Mouse (Mus musculus) ES-E14 (cell line): ENCODE measurements at regions not wholly inside any gene's neighbourhood (a gene's known extent, or its start where the extent isn't known, plus 50 kb on each side); places are given as distances from the start of the nearest gene placed in this dataset.

Experiments used
- DNase-seq: peaks from one replicate; pipeline ENCODE4 v3.0.0-alpha.2; 2013; ENCODE audit warnings: low read depth, low spot score
- H3K27ac ChIP-seq: 2 replicates; pipeline ENCODE4 v1.5.1; 2012; ENCODE audit warnings: low read depth, mild to moderate bottlenecking, low read length, moderate library complexity, mixed read lengths; ENCODE audit not compliant: poor library complexity, insufficient read depth, severe bottlenecking
- H3K36me3 ChIP-seq: 2 replicates; pipeline ENCODE4 v1.6.1; 2012; ENCODE audit warnings: mild to moderate bottlenecking, low read length, moderate library complexity, mixed read lengths; ENCODE audit not compliant: control insufficient read depth, poor library complexity, insufficient read depth, severe bottlenecking
- H3K4me1 ChIP-seq, 2 experiments: fragments of 150-350 bp in 1 of 2; sonication (generic) in 1 of 2; 2 replicates each; pipeline ENCODE4 v1.6.1; 2012; ENCODE audit warnings: low read length in 2 of 2, mild to moderate bottlenecking in 1 of 2, mixed read lengths in 1 of 2; ENCODE audit not compliant: control insufficient read depth in 2 of 2, insufficient read depth in 2 of 2, poor library complexity in 1 of 2
- H3K4me3 ChIP-seq, 2 experiments: fragments of 150-350 bp in 1 of 2; sonication (generic) in 1 of 2; 2 replicates each; pipeline ENCODE4 v1.5.1; 2012; ENCODE audit warnings: low read length in 2 of 2, low read depth in 1 of 2, mild to moderate bottlenecking in 1 of 2, mixed read lengths in 1 of 2; ENCODE audit not compliant: insufficient read depth in 1 of 2, poor library complexity in 1 of 2, severe bottlenecking in 1 of 2
- H3K9ac ChIP-seq: 2 replicates; pipeline ENCODE4 v1.6.1; 2012; ENCODE audit warnings: low read depth, mild to moderate bottlenecking, low read length, mixed read lengths; ENCODE audit not compliant: poor library complexity, insufficient read depth, severe bottlenecking
- H3K9me3 ChIP-seq: fragments of 150-350 bp; sonication (generic); 2 replicates; pipeline ENCODE4 v1.6.1; 2012; ENCODE audit warnings: low read depth, mild to moderate bottlenecking, low read length; ENCODE audit not compliant: control insufficient read depth, insufficient read depth
- CHD2 ChIP-seq: IDR thresholded peaks from 2 replicates; pipeline ENCODE4 v1.6.1; 2014; ENCODE audit warnings: mild to moderate bottlenecking, low read depth, low read length, inconsistent platforms
- HCFC1 ChIP-seq: IDR thresholded peaks from 2 replicates; pipeline ENCODE4 v1.6.1; 2012; ENCODE audit warnings: low read length, inconsistent platforms, borderline replicate concordance; ENCODE audit not compliant: insufficient read depth
- MAFK ChIP-seq: IDR thresholded peaks from 2 replicates; pipeline ENCODE4 v1.6.1; 2014; ENCODE audit warnings: mild to moderate bottlenecking, low read depth, low read length, inconsistent platforms; ENCODE audit not compliant: insufficient read depth
- ZC3H11A ChIP-seq: IDR thresholded peaks from 2 replicates; pipeline ENCODE4 v1.6.1; 2012; ENCODE audit warnings: low read depth, mild to moderate bottlenecking, inconsistent platforms, low read length, borderline replicate concordance
- ZNF384 ChIP-seq: IDR thresholded peaks from 2 replicates; pipeline ENCODE4 v1.6.1; 2012; ENCODE audit warnings: low read depth, low read length, inconsistent platforms
- in situ Hi-C, 2 experiments: fragments of 600-800 bp; cut with MboI; formaldehyde crosslinking; loops; one replicate each; pipeline ENCODE4 v1.15.1; 2025; ENCODE audit warnings: low sequenced_read_pairs in 2 of 2, inconsistent platforms in 1 of 2; ENCODE audit not compliant: unreplicated experiment in 2 of 2

GRCm38 (mm10) chr2:114803241-114803640 is 148.5 kb upstream of the Dph6 start:
- no peaks in the 10 kb centered on the region for H3K36me3 ChIP-seq
- no peaks in the 10 kb centered on the region for H3K9me3 ChIP-seq
- H3K9ac ChIP-seq, result no peak overlapping the region
- TF ChIP-seq ZNF384 (no peak), HCFC1 (no peak), CHD2 (no peak), ZC3H11A (no peak), MAFK (no peak)
- no peaks in the 10 kb centered on the region for H3K4me1 ChIP-seq
- DNase-seq, result no peak
- in situ Hi-C loops, result no loop called here
- H3K27ac ChIP-seq, result no peak overlapping the region
- H3K4me3 ChIP-seq, result no peak overlapping the region

GRCm38 (mm10) chr2:114803928-114804327 is 149.2 kb upstream of the Dph6 start:
- Histone ChIP-seq H3K36me3 (no peaks in the 10 kb centered on the region), H3K4me3 (no peak overlapping the region), H3K9me3 (no peaks in the 10 kb centered on the region), H3K9ac (no peak overlapping the region), H3K4me1 (no peaks in the 10 kb centered on the region), H3K27ac (no peak overlapping the region)
- no peak for DNase-seq
- in situ Hi-C loops, result no loop called here
- TF ChIP-seq CHD2, result no peak
- no peak for TF ChIP-seq ZC3H11A
- no peak for TF ChIP-seq MAFK
- no peak for TF ChIP-seq ZNF384
- TF ChIP-seq HCFC1, result no peak

GRCm38 (mm10) chr2:114805436-114806047 is 150.8 kb upstream of the Dph6 start:
- in situ Hi-C loops, result no loop called here
- no peak overlapping the region for H3K9ac ChIP-seq

GRCm38 (mm10) chr2:114808046-114808445 is 153.3 kb upstream of the Dph6 start:
- TF ChIP-seq HCFC1, result no peak
- no peak for TF ChIP-seq ZC3H11A
- no peak for TF ChIP-seq MAFK
- TF ChIP-seq ZNF384, result no peak
- no peak for TF ChIP-seq CHD2
- in situ Hi-C loops, result no loop called here
- Histone ChIP-seq H3K27ac (no peak overlapping the region), H3K4me3 (no peak overlapping the region), H3K36me3 (no peaks in the 10 kb centered on the region), H3K9ac (no peak overlapping the region), H3K4me1 (no peaks in the 10 kb centered on the region), H3K9me3 (no peaks in the 10 kb centered on the region)
- DNase-seq, result no peak

More at GRCm38 (mm10) chr2:114805436-114806047, 150.8 kb upstream of the Dph6 start:
- Histone ChIP-seq H3K27ac (no peak overlapping the region), H3K4me1 (no peaks in the 10 kb centered on the region), H3K4me3 (no peak overlapping the region), H3K36me3 (no peaks in the 10 kb centered on the region), H3K9me3 (no peaks in the 10 kb centered on the region)
- DNase-seq, result no peak
- TF ChIP-seq HCFC1, result no peak
- no peak for TF ChIP-seq CHD2
- no peak for TF ChIP-seq ZNF384
- TF ChIP-seq ZC3H11A, result no peak
- TF ChIP-seq MAFK, result no peak
